Mouse (Mus musculus): ENCODE data around the gene Fut9.
A peak's percentile ranks its signal among the peaks of the same experiment; 100 is the strongest.

GRCm38 (mm10) chr4:25684976-25685375 is 115.1 kb downstream of the Fut9 start:
- TF ChIP-seq CTCF (conservative IDR thresholded peaks at IDR 0.05; ENCODE audit: low read length) (peak; percentile 65), POU5F1 (IDR thresholded peaks at IDR 0.05; ENCODE audit: borderline replicate concordance, low read length) (no peak)
